Mouse (Mus musculus): ENCODE measurements at regions not wholly inside any gene's neighbourhood (a gene's known extent, or its start where the extent isn't known, plus 50 kb on each side); places are given as distances from the start of the nearest gene placed in this dataset.
A peak's percentile ranks its signal among the peaks of the same experiment; 100 is the strongest.

GRCm38 (mm10) chr19:18334639-18335038, 297.0 kb downstream of the Ostf1 start:
- no peaks in the 10 kb centered on the region for H3K9me3 ChIP-seq (ENCODE audit: control insufficient read depth, low read length)
- no peak for DNase-seq (ENCODE audit: low spot score)
- 75% methylated on average over 7 of the region's 7 CpGs for WGBS
- H3K4me2 ChIP-seq (replicated peaks; ENCODE audit: low read depth), result no peak overlapping the region
- no peak overlapping the region for H3K27ac ChIP-seq (replicated peaks)
- H3K36me3 ChIP-seq (ENCODE audit: control insufficient read depth, insufficient read depth, low read length), result no peaks in the 10 kb centered on the region
- H3K4me1 ChIP-seq (replicated peaks; ENCODE audit: control insufficient read depth, insufficient read depth), result no peaks in the 10 kb centered on the region
- ATAC-seq (ENCODE audit: low FRiP score, low TSS enrichment), result no peak
- H3K9ac ChIP-seq (ENCODE audit: low read length), result no peak overlapping the region
- H3K27me3 ChIP-seq (ENCODE audit: control insufficient read depth, insufficient read depth, low read length), result no peaks in the 10 kb centered on the region
- H3K4me3 ChIP-seq (ENCODE audit: low read depth, low read length), result no peak overlapping the region
- TF ChIP-seq EP300 (optimal IDR thresholded peaks at IDR 0.05), result no peak
- TF ChIP-seq CTCF (IDR thresholded peaks at IDR 0.05; ENCODE audit: low read depth), result no peak

- ATAC-seq (ENCODE audit: low FRiP score, low TSS enrichment) (no peak), DNase-seq (ENCODE audit: low spot score) (no peak)
Measured at GRCm38 (mm10) chr19:18331811-18332210, 299.8 kb downstream of the Ostf1 start.

DNA sequence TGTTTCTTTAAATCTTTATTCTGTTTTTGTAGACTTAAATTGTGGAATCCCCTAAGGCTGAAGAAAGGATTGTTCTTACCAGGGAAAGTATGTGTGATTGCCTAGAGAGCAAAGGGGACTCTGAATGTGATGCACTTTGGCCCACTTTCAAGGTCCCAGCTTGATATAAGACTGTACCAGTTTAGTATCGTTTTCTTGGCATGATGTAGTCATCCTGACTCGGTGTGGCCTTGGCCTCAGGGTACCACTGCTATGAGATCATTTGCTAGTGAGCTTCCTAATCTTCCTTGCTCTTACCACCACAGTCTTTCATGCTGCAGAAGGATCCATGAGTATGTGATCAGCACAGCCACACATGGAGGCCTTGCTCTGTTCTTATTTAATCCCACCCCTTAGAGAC, 302.2 kb downstream of the Ostf1 start:
- H3K4me2 ChIP-seq (replicated peaks; ENCODE audit: low read depth), result no peak overlapping the region
- TF ChIP-seq CTCF (IDR thresholded peaks at IDR 0.05; ENCODE audit: low read depth) (no peak), EP300 (optimal IDR thresholded peaks at IDR 0.05) (no peak)
- no peak overlapping the region for H3K4me3 ChIP-seq (ENCODE audit: low read depth, low read length)
- H3K4me1 ChIP-seq (replicated peaks; ENCODE audit: control insufficient read depth, insufficient read depth), result no peaks in the 10 kb centered on the region
- no peaks in the 10 kb centered on the region for H3K36me3 ChIP-seq (ENCODE audit: control insufficient read depth, insufficient read depth, low read length)
- no peak overlapping the region for H3K9ac ChIP-seq (ENCODE audit: low read length)
- no peak overlapping the region for H3K27ac ChIP-seq (replicated peaks)
- ATAC-seq (ENCODE audit: low FRiP score, low TSS enrichment) (no peak), DNase-seq (ENCODE audit: low spot score) (no peak)
- no peaks in the 10 kb centered on the region for H3K27me3 ChIP-seq (ENCODE audit: control insufficient read depth, insufficient read depth, low read length)
- WGBS, result 82% methylated on average over 2 of the region's 2 CpGs
- H3K9me3 ChIP-seq (ENCODE audit: control insufficient read depth, low read length), result no peaks in the 10 kb centered on the region

More at GRCm38 (mm10) chr19:18331811-18332210, 299.8 kb downstream of the Ostf1 start:
- Histone ChIP-seq H3K9ac (ENCODE audit: low read length) (no peak overlapping the region), H3K4me1 (replicated peaks; ENCODE audit: control insufficient read depth, insufficient read depth) (no peaks in the 10 kb centered on the region), H3K27ac (replicated peaks) (no peak overlapping the region), H3K27me3 (ENCODE audit: control insufficient read depth, insufficient read depth, low read length) (no peaks in the 10 kb centered on the region), H3K9me3 (ENCODE audit: control insufficient read depth, low read length) (no peaks in the 10 kb centered on the region), H3K4me3 (ENCODE audit: low read depth, low read length) (no peak overlapping the region), H3K36me3 (ENCODE audit: control insufficient read depth, insufficient read depth, low read length) (no peaks in the 10 kb centered on the region), H3K4me2 (replicated peaks; ENCODE audit: low read depth) (no peak overlapping the region)
- TF ChIP-seq CTCF (IDR thresholded peaks at IDR 0.05; ENCODE audit: low read depth), result no peak
- TF ChIP-seq EP300 (optimal IDR thresholded peaks at IDR 0.05), result no peak
- 79% methylated on average over 7 of the region's 7 CpGs for WGBS

GRCm38 (mm10) chr19:18318391-18318944, 313.2 kb downstream of the Ostf1 start:
- no peaks in the 10 kb centered on the region for H3K36me3 ChIP-seq (ENCODE audit: control insufficient read depth, insufficient read depth, low read length)
- H3K4me2 ChIP-seq (replicated peaks; ENCODE audit: low read depth), result no peak overlapping the region
- WGBS, result 90% methylated on average over 1 of the region's 1 CpGs
- ATAC-seq (ENCODE audit: low FRiP score, low TSS enrichment) (no peak), DNase-seq (ENCODE audit: low spot score) (no peak)
- no peaks in the 10 kb centered on the region for H3K27me3 ChIP-seq (ENCODE audit: control insufficient read depth, insufficient read depth, low read length)
- no peak overlapping the region for H3K9ac ChIP-seq (ENCODE audit: low read length)
- TF ChIP-seq EP300 (optimal IDR thresholded peaks at IDR 0.05), result no peak
- no peak for TF ChIP-seq CTCF (IDR thresholded peaks at IDR 0.05; ENCODE audit: low read depth)
- no peak overlapping the region for H3K4me3 ChIP-seq (ENCODE audit: low read depth, low read length)
- no peak overlapping the region for H3K27ac ChIP-seq (replicated peaks)
- no peaks in the 10 kb centered on the region for H3K9me3 ChIP-seq (ENCODE audit: control insufficient read depth, low read length)
- H3K4me1 ChIP-seq (replicated peaks; ENCODE audit: control insufficient read depth, insufficient read depth), result no peaks in the 10 kb centered on the region

DNA sequence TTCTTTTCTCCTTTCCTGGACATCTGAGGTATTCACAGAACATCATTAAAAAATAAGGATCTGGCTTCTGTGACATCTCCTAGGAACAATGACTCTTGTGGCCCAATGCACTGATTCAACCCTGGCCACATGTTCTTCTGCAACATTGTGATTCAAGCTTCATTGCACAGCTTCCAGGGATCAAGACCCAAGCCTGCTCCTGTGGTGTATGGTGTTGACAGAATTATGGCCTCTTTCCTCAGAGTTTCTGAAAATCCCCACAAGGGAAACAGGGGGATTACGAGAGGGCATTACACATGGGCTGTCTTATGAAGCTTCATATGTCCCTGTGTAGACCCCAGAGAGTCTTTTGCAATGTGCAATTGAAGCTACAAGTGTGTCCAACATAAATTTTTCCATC, 358.2 kb downstream of the Ostf1 start:
- DNase-seq (ENCODE audit: low spot score) (no peak), ATAC-seq (ENCODE audit: low FRiP score, low TSS enrichment) (no peak)
- Histone ChIP-seq H3K27ac (replicated peaks) (no peak overlapping the region), H3K4me3 (ENCODE audit: low read depth, low read length) (no peak overlapping the region), H3K9me3 (ENCODE audit: control insufficient read depth, low read length) (no peaks in the 10 kb centered on the region), H3K4me1 (replicated peaks; ENCODE audit: control insufficient read depth, insufficient read depth) (no peaks in the 10 kb centered on the region), H3K27me3 (ENCODE audit: control insufficient read depth, insufficient read depth, low read length) (no peaks in the 10 kb centered on the region), H3K9ac (ENCODE audit: low read length) (no peak overlapping the region), H3K4me2 (replicated peaks; ENCODE audit: low read depth) (no peak overlapping the region), H3K36me3 (ENCODE audit: control insufficient read depth, insufficient read depth, low read length) (no peaks in the 10 kb centered on the region)
- WGBS, result 75% methylated on average over 1 of the region's 1 CpGs
- TF ChIP-seq CTCF (IDR thresholded peaks at IDR 0.05; ENCODE audit: low read depth) (no peak), EP300 (optimal IDR thresholded peaks at IDR 0.05) (no peak)

DNA sequence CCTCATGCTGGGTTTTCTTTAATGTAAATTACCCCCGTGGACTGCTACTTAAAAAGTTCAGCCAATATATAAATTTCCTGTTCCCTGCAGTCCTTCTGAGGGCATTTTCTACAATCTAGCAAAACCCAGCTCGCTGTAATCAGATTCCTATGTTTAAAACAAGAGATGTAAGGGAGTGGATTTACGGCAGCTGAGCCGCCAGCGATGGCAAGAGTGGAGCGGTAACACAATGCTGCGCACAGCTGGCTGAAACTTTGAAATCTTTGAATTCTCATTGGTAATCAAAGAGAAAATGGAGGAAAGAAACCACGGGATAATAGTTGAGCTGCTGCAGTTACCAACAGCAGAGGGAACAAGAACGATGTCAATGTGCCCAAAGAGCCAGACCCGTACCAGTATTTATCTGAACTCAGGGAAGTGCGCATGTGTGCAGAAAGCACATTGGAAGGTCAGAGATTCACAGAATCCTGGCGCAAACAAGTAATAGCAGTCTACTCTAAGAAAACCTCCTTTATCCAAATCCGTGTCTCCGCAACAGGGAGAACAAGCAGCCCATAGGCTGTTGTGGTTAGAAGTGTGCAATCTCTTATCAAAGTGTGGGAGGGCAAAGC, 376.4 kb downstream of the Ostf1 start:
- TF ChIP-seq CTCF (IDR thresholded peaks at IDR 0.05; ENCODE audit: low read depth) (no peak), EP300 (optimal IDR thresholded peaks at IDR 0.05) (no peak)
- H3K4me1 ChIP-seq (replicated peaks; ENCODE audit: control insufficient read depth, insufficient read depth), result no peaks in the 10 kb centered on the region
- H3K36me3 ChIP-seq (ENCODE audit: control insufficient read depth, insufficient read depth, low read length), result no peaks in the 10 kb centered on the region
- H3K27ac ChIP-seq (replicated peaks), result no peak overlapping the region
- peak overlapping the region; percentile 13; the same call in 1 of the 2 replicates for H3K4me3 ChIP-seq (ENCODE audit: low read depth, low read length)
- no peaks in the 10 kb centered on the region for H3K27me3 ChIP-seq (ENCODE audit: control insufficient read depth, insufficient read depth, low read length)
- no peak for ATAC-seq (ENCODE audit: low FRiP score, low TSS enrichment)
- no peak overlapping the region for H3K9ac ChIP-seq (ENCODE audit: low read length)
- peak overlapping the region; percentile 40; the same call in 1 of the 2 replicates for H3K4me2 ChIP-seq (replicated peaks; ENCODE audit: low read depth)
- 52% methylated on average over 14 of the region's 14 CpGs for WGBS
- H3K9me3 ChIP-seq (ENCODE audit: control insufficient read depth, low read length), result no peaks in the 10 kb centered on the region
- no peak for DNase-seq (ENCODE audit: low spot score)
